Mouse (Mus musculus): ENCODE data around the gene Prdm4. TPM values are rescaled to one million over a fixed set of nuclear protein-coding genes. Genes with fewer than 3 reads are reported as not detected.

Prdm4 gene
- total and polyA plus RNA-seq, 2 experiments from 2014 or later: 4.6 to 29.1 TPM

- Histone ChIP-seq H3K36me3 (replicated peaks; ENCODE audit: control insufficient read depth, insufficient read depth, low read length) (peaks cover 26% of the 10 kb centered on the region), H3K9ac (replicated peaks; ENCODE audit: low read depth, low read length) (peak overlapping the region; percentile 95)
These were observed 40.0 kb upstream of the Prdm4 start for GRCm38 (mm10) chr10:85956871-85957419.

GRCm38 (mm10) chr10:85954429-85954828 is 37.5 kb upstream of the Prdm4 start:
- DNase-seq (ENCODE audit: low spot score): no peak
- H3K4me1 ChIP-seq (ENCODE audit: control insufficient read depth, insufficient read depth): peaks cover 4% of the 10 kb centered on the region; the same call in 1 of the 2 replicates
- no peak overlapping the region for H3K4me2 ChIP-seq (ENCODE audit: low read depth, low read length)
- no peak for ATAC-seq (ENCODE audit: insufficient read depth, low read depth)
- no peak overlapping the region for H3K27ac ChIP-seq (ENCODE audit: low read depth)
- no peak overlapping the region for H3K4me3 ChIP-seq (ENCODE audit: low read depth, low read length)
- TF ChIP-seq EP300 (IDR thresholded peaks at IDR 0.05; ENCODE audit: low read depth) (no peak), CTCF (IDR thresholded peaks at IDR 0.05; ENCODE audit: low read depth) (no peak)
- H3K9ac ChIP-seq (replicated peaks; ENCODE audit: low read depth, low read length): no peak overlapping the region
- no peaks in the 10 kb centered on the region for H3K9me3 ChIP-seq (replicated peaks; ENCODE audit: control insufficient read depth, low read length)
- H3K36me3 ChIP-seq (replicated peaks; ENCODE audit: control insufficient read depth, insufficient read depth, low read length): peaks cover 43% of the 10 kb centered on the region
- 68% methylated on average over 2 of the region's 2 CpGs for WGBS
- no peaks in the 10 kb centered on the region for H3K27me3 ChIP-seq (ENCODE audit: control insufficient read depth, insufficient read depth, low read length)

More at GRCm38 (mm10) chr10:85956871-85957419, 40.0 kb upstream of the Prdm4 start:
- Histone ChIP-seq H3K9me3 (replicated peaks; ENCODE audit: control insufficient read depth, low read length) (no peaks in the 10 kb centered on the region), H3K27ac (ENCODE audit: low read depth) (peak overlapping the region; percentile 82), H3K4me1 (ENCODE audit: control insufficient read depth, insufficient read depth) (peaks cover 4% of the 10 kb centered on the region; the same call in 1 of the 2 replicates), H3K4me3 (ENCODE audit: low read depth, low read length) (peak overlapping the region; percentile 92), H3K27me3 (ENCODE audit: control insufficient read depth, insufficient read depth, low read length) (no peaks in the 10 kb centered on the region), H3K4me2 (ENCODE audit: low read depth, low read length) (peak overlapping the region; percentile 89)
- DNase-seq (ENCODE audit: low spot score): no peak
- WGBS: 2% methylated on average over 20 of the region's 20 CpGs
- no peak for ATAC-seq (ENCODE audit: insufficient read depth, low read depth)
- no peak for TF ChIP-seq CTCF (IDR thresholded peaks at IDR 0.05; ENCODE audit: low read depth)

- no peak for DNase-seq (ENCODE audit: low spot score)
- no peak; the same call in 1 of the 2 replicates for ATAC-seq (ENCODE audit: insufficient read depth, low read depth)
- Histone ChIP-seq H3K4me1 (ENCODE audit: control insufficient read depth, insufficient read depth) (peaks cover 4% of the 10 kb centered on the region; the same call in 1 of the 2 replicates), H3K9ac (replicated peaks; ENCODE audit: low read depth, low read length) (no peak overlapping the region), H3K9me3 (replicated peaks; ENCODE audit: control insufficient read depth, low read length) (no peaks in the 10 kb centered on the region), H3K27ac (ENCODE audit: low read depth) (no peak overlapping the region), H3K36me3 (replicated peaks; ENCODE audit: control insufficient read depth, insufficient read depth, low read length) (peaks cover 53% of the 10 kb centered on the region), H3K4me3 (ENCODE audit: low read depth, low read length) (no peak overlapping the region), H3K4me2 (ENCODE audit: low read depth, low read length) (no peak overlapping the region), H3K27me3 (ENCODE audit: control insufficient read depth, insufficient read depth, low read length) (no peaks in the 10 kb centered on the region)
- WGBS: 63% methylated on average over 3 of the region's 3 CpGs
- TF ChIP-seq CTCF (IDR thresholded peaks at IDR 0.05; ENCODE audit: low read depth): no peak
- TF ChIP-seq EP300 (IDR thresholded peaks at IDR 0.05; ENCODE audit: low read depth): no peak
These were observed 36.5 kb upstream of the Prdm4 start for GRCm38 (mm10) chr10:85953401-85953800.

DNA sequence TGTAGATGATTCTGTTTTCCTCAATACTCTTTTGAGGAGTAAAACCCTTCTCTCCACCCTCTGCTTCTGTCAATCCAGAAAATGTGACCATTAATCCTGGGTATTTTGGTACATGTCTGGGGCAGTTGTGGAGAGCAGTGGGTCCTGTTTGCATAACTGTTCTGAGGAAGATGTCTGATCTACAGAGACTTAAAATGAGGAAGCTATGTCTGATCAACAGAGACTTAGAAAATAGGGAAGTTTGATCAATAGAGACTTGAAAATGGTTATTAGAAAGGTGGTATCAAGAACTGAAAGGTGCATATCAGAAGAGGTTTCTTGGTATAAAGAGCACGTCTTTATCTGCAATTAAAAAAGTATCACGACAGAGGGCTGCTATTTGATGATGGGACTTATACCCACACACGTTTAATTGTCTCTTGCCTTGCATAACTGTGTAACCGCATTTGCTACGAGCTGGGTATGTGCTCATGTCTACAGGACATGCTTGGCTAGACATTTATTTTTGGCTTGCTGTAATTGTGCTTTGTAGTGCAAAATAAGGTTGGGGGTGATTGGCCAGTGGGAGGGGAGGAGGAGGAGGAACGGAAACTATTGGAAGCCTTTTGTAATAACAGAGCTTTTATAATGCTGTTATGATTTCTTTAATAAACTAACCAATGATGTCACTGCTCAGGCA is 35.0 kb upstream of the Prdm4 start:
- DNase-seq (ENCODE audit: low spot score) (no peak), ATAC-seq (ENCODE audit: insufficient read depth, low read depth) (no peak)
- no peak overlapping the region for H3K27ac ChIP-seq (ENCODE audit: low read depth)
- H3K4me1 ChIP-seq (ENCODE audit: control insufficient read depth, insufficient read depth): peaks cover 4% of the 10 kb centered on the region; the same call in 1 of the 2 replicates
- no peak overlapping the region for H3K4me3 ChIP-seq (ENCODE audit: low read depth, low read length)
- no peak overlapping the region for H3K4me2 ChIP-seq (ENCODE audit: low read depth, low read length)
- WGBS: 76% methylated on average over 6 of the region's 6 CpGs
- H3K27me3 ChIP-seq (ENCODE audit: control insufficient read depth, insufficient read depth, low read length): no peaks in the 10 kb centered on the region
- H3K9ac ChIP-seq (replicated peaks; ENCODE audit: low read depth, low read length): no peak overlapping the region
- no peaks in the 10 kb centered on the region for H3K9me3 ChIP-seq (replicated peaks; ENCODE audit: control insufficient read depth, low read length)
- TF ChIP-seq EP300 (IDR thresholded peaks at IDR 0.05; ENCODE audit: low read depth) (no peak), CTCF (IDR thresholded peaks at IDR 0.05; ENCODE audit: low read depth) (no peak)
- H3K36me3 ChIP-seq (replicated peaks; ENCODE audit: control insufficient read depth, insufficient read depth, low read length): peaks cover 63% of the 10 kb centered on the region

- Histone ChIP-seq H3K4me3 (ENCODE audit: low read depth, low read length) (no peak overlapping the region), H3K36me3 (replicated peaks; ENCODE audit: control insufficient read depth, insufficient read depth, low read length) (peaks cover 82% of the 10 kb centered on the region), H3K4me1 (ENCODE audit: control insufficient read depth, insufficient read depth) (no peaks in the 10 kb centered on the region), H3K4me2 (ENCODE audit: low read depth, low read length) (no peak overlapping the region), H3K9me3 (replicated peaks; ENCODE audit: control insufficient read depth, low read length) (no peaks in the 10 kb centered on the region), H3K27ac (ENCODE audit: low read depth) (no peak overlapping the region), H3K27me3 (ENCODE audit: control insufficient read depth, insufficient read depth, low read length) (no peaks in the 10 kb centered on the region), H3K9ac (replicated peaks; ENCODE audit: low read depth, low read length) (no peak overlapping the region)
- ATAC-seq (ENCODE audit: insufficient read depth, low read depth) (no peak), DNase-seq (ENCODE audit: low spot score) (no peak)
- WGBS: 95% methylated on average over 8 of the region's 8 CpGs
- TF ChIP-seq CTCF (IDR thresholded peaks at IDR 0.05; ENCODE audit: low read depth) (no peak), EP300 (IDR thresholded peaks at IDR 0.05; ENCODE audit: low read depth) (no peak)
These were observed 31.7 kb upstream of the Prdm4 start for GRCm38 (mm10) chr10:85948483-85949196.

All from heart, postnatal 0 days (tissue).